Mouse (Mus musculus): ENCODE measurements around the gene Swsap1.

The Swsap1 gene

GRCm38 (mm10) chr9:21955570-21956281, at the start of gene Swsap1:
Gene Swsap1, plus strand, starts transcription at chr9:21955755.
- DNase-seq (ENCODE audit: low spot score), result peak; percentile 100

GRCm38 (mm10) chr9:21908216-21908615, 47.3 kb upstream of the Swsap1 start:
- DNase-seq (ENCODE audit: low spot score), result no peak

GRCm38 (mm10) chr9:21909474-21910223, 45.9 kb upstream of the Swsap1 start:
- DNase-seq (ENCODE audit: low spot score), result no peak

GRCm38 (mm10) chr9:21916851-21917492, 38.6 kb upstream of the Swsap1 start:
- peak; percentile 28 for DNase-seq (ENCODE audit: low spot score)

- peak; percentile 80 for DNase-seq (ENCODE audit: low spot score)
These were observed 38.0 kb upstream of the Swsap1 start for GRCm38 (mm10) chr9:21917493-21918034.

GRCm38 (mm10) chr9:21918035-21918592, 37.4 kb upstream of the Swsap1 start, which contains the start of gene Rab3d:
Gene Rab3d, minus strand, starts transcription at chr9:21918192.
- DNase-seq (ENCODE audit: low spot score), result peak; percentile 93

- DNase-seq (ENCODE audit: low spot score), result no peak
These were observed 36.7 kb upstream of the Swsap1 start for GRCm38 (mm10) chr9:21918692-21919384.

GRCm38 (mm10) chr9:21923036-21923435, 32.5 kb upstream of the Swsap1 start:
- DNase-seq (ENCODE audit: low spot score), result no peak

- no peak for DNase-seq (ENCODE audit: low spot score)
These were observed 32.0 kb upstream of the Swsap1 start for GRCm38 (mm10) chr9:21923490-21924098.

GRCm38 (mm10) chr9:21924099-21924493, 31.5 kb upstream of the Swsap1 start:
- DNase-seq (ENCODE audit: low spot score), result peak; percentile 50

- no peak for DNase-seq (ENCODE audit: low spot score)
These were observed 30.5 kb upstream of the Swsap1 start for GRCm38 (mm10) chr9:21925034-21925433.

GRCm38 (mm10) chr9:21925506-21925905, 30.0 kb upstream of the Swsap1 start:
- DNase-seq (ENCODE audit: low spot score), result no peak

GRCm38 (mm10) chr9:21926155-21926554, 29.4 kb upstream of the Swsap1 start:
- DNase-seq (ENCODE audit: low spot score), result no peak

- DNase-seq (ENCODE audit: low spot score), result no peak
These were observed 28.8 kb upstream of the Swsap1 start for GRCm38 (mm10) chr9:21926784-21927183.

- peak; percentile 94 for DNase-seq (ENCODE audit: low spot score)
These were observed 28.3 kb upstream of the Swsap1 start, which contains the start of the genes Ccdc159 and Tmem205 for GRCm38 (mm10) chr9:21927208-21927753. Gene Ccdc159, plus strand, starts transcription at chr9:21927471. Gene Tmem205, minus strand, starts transcription at chr9:21927556.

- DNase-seq (ENCODE audit: low spot score), result no peak
These were observed 26.3 kb upstream of the Swsap1 start for GRCm38 (mm10) chr9:21929208-21929607.

- no peak for DNase-seq (ENCODE audit: low spot score)
These were observed 23.5 kb upstream of the Swsap1 start for GRCm38 (mm10) chr9:21932006-21932405.

GRCm38 (mm10) chr9:21932445-21933137, 23.0 kb upstream of the Swsap1 start:
- DNase-seq (ENCODE audit: low spot score), result no peak

- DNase-seq (ENCODE audit: low spot score), result no peak
These were observed 21.5 kb upstream of the Swsap1 start for GRCm38 (mm10) chr9:21934021-21934420.

All from layer of hippocampus, adult 11-12 months (tissue).